Mouse (Mus musculus): ENCODE data around the gene Gm9112. TPM values are rescaled to one million over a fixed set of nuclear protein-coding genes. Genes with fewer than 3 reads are reported as not detected.
"Not testable (repeated sequence)": the region's sequence is repeated elsewhere in the genome, so short reads cannot be mapped to it uniquely, and the experiment has no call there.

Gene Gm9112
- total RNA-seq (2021): not detected
- long read RNA-seq, experiment 1: 0 reads
- long read RNA-seq, experiment 2: 0 reads

- DNase-seq (ENCODE audit: low spot score): not testable (repeated sequence)
Observed at GRCm38 (mm10) chrX:102707535-102707934, at the start of gene Gm9112, which contains the start of gene Dmrtc1b. TSS of gene Gm9112 (minus strand) at chrX:102707635. TSS of gene Dmrtc1b (plus strand) at chrX:102707865.

- not testable (repeated sequence) for DNase-seq (ENCODE audit: low spot score)
Observed at GRCm38 (mm10) chrX:102724226-102724625, 16.8 kb upstream of the Gm9112 start.

- not testable (repeated sequence) for DNase-seq (ENCODE audit: low spot score)
Observed at GRCm38 (mm10) chrX:102700636-102701035, 6.8 kb downstream of the Gm9112 start.

GRCm38 (mm10) chrX:102689252-102689651 lies 18.2 kb downstream of the Gm9112 start:
- peak; percentile 3 for DNase-seq (ENCODE audit: low spot score)

GRCm38 (mm10) chrX:102686872-102687271 lies 20.6 kb downstream of the Gm9112 start, which contains the start of gene Gm3880:
TSS of gene Gm3880 (minus strand) at chrX:102686972.
- DNase-seq (ENCODE audit: low spot score): not testable (repeated sequence)

- DNase-seq (ENCODE audit: low spot score): not testable (repeated sequence)
Observed at GRCm38 (mm10) chrX:102684706-102685105, 22.7 kb downstream of the Gm9112 start.

GRCm38 (mm10) chrX:102666641-102667040 lies 40.8 kb downstream of the Gm9112 start:
- DNase-seq (ENCODE audit: low spot score): no peak

- DNase-seq (ENCODE audit: low spot score): peak; percentile 62
Observed at GRCm38 (mm10) chrX:102660712-102661111, 46.7 kb downstream of the Gm9112 start.

Other genes starting within 250 kb of the Gm9112 start
- gene Hdac8, start 202.3 kb downstream of the Gm9112 start, total RNA-seq (2021): 1 to 10 TPM; 4.0 to 4.8 TPM
- gene Phka1, start 63.4 kb downstream of the Gm9112 start, total RNA-seq (2021): 100 to 1,000 TPM; 496 to 527 TPM
- not detected for gene Gm3880, start 20.7 kb downstream of the Gm9112 start, total RNA-seq (2021)
- not detected for gene Dmrtc1b, start 230 bp upstream of the Gm9112 start, total RNA-seq (2021)
- not detected for gene Dmrtc1c1, start 95.3 kb upstream of the Gm9112 start, total RNA-seq (2021)
- gene Dmrtc1c2, start 147.0 kb upstream of the Gm9112 start, total RNA-seq (2021): not detected
- gene 1700031F05Rik, start 160.3 kb upstream of the Gm9112 start, total RNA-seq (2021): not detected
- not detected for gene Dmrtc1a, start 201.1 kb upstream of the Gm9112 start, total RNA-seq (2021)
- gene 1700011M02Rik, start 201.3 kb upstream of the Gm9112 start, total RNA-seq (2021): not detected
- gene 1700018G05Rik, start 220.7 kb upstream of the Gm9112 start, total RNA-seq (2021): not detected

All from gastrocnemius, adult 18-20 months (tissue).